Comparison of ENCODE assay signal across 17 mouse cellular contexts in genomic region chr6:17882943-17883342, GRCm38 (mm10).
"Had no signal": no experiment of that assay in that cellular context is flagged by ENCODE, and none has a peak within 500 bp of the region (broad histone marks: within the 10 kb centered on the region; RNA-seq: fewer than 3 reads in every experiment).

No protein-coding gene starts in this region.

- H3K4me2 ChIP-seq: liver, embryonic 15.5 days; lung, embryonic 15.5 days; midbrain, embryonic 11.5 days; midbrain, embryonic 15.5 days; neural tube, embryonic 12.5 days; stomach, embryonic 15.5 days had no signal

- H3K9me3 ChIP-seq: liver, embryonic 15.5 days; lung, embryonic 15.5 days; megakaryocyte, embryonic 14.5 days; midbrain, embryonic 15.5 days; neural tube, embryonic 12.5 days; stomach, embryonic 15.5 days had no signal

- H3K9ac ChIP-seq: liver, embryonic 15.5 days; liver, postnatal 0 days; lung, embryonic 15.5 days; midbrain, embryonic 15.5 days; neural tube, embryonic 12.5 days; stomach, embryonic 15.5 days had no signal

- DNase-seq: liver, postnatal 0 days; lung, adult 2 months; lung, postnatal 14 days; lung, postnatal 36 days; right cerebral cortex, postnatal 14 days; thymus, adult 2 months; thymus, postnatal 25 days; thymus, postnatal 4 days had no signal

- H3K27ac ChIP-seq: liver, embryonic 15.5 days; lung, embryonic 15.5 days; macrophage; midbrain, embryonic 15.5 days; neural tube, embryonic 12.5 days; stomach, embryonic 15.5 days had no signal

- ATAC-seq: liver, postnatal 0 days; lung, postnatal 0 days; midbrain, embryonic 15.5 days had no signal

- H3K27me3 ChIP-seq: liver, embryonic 15.5 days; lung, embryonic 15.5 days; megakaryocyte, embryonic 14.5 days; midbrain, embryonic 15.5 days; neural tube, embryonic 12.5 days; stomach, embryonic 15.5 days had no signal

- H3K36me3 ChIP-seq: stomach, embryonic 15.5 days had no signal

- H3K4me3 ChIP-seq: liver, embryonic 15.5 days; lung, embryonic 15.5 days; megakaryocyte, embryonic 14.5 days; midbrain, embryonic 15.5 days; neural tube, embryonic 12.5 days; stomach, embryonic 15.5 days had no signal

- H3K4me1 ChIP-seq: liver, embryonic 15.5 days; midbrain, embryonic 15.5 days; neural tube, embryonic 12.5 days; stomach, embryonic 15.5 days had no signal
